ENCODE assay signal across 22 mouse cellular contexts in genomic region chr6:101048431-101048830, GRCm38 (mm10).
DNase-seq lines count a peak whose midpoint lies in the region; ATAC-seq lines count a peak whose summit lies in the region.
"Had no signal": no experiment of that assay in that cellular context is flagged by ENCODE, and none has a peak within 500 bp of the region (broad histone marks: within the 10 kb centered on the region; RNA-seq: fewer than 3 reads in every experiment).

No protein-coding gene starts in this region.

- WGBS in forebrain, embryonic 11.5 days = 68% methylated on average over 1 of the region's 1 CpGs
- 60% methylated on average over 1 of the region's 1 CpGs for WGBS in forebrain, embryonic 15.5 days
- WGBS in neural tube, embryonic 12.5 days = 39% methylated on average over 1 of the region's 1 CpGs
- 50% methylated on average over 1 of the region's 1 CpGs for WGBS in midbrain, embryonic 13.5 days

- no peak for DNase-seq in forebrain, embryonic 11.5 days (ENCODE audit: low spot score)
- DNase-seq in neural tube, embryonic 10.5 days (ENCODE audit: extremely low spot score, low spot score) = no peak
- DNase-seq in retina, embryonic 14.5 days (ENCODE audit: low spot score) = no peak
- DNase-seq in testis, postnatal 14 days (ENCODE audit: low spot score) = no peak
- DNase-seq: cerebellum, adult 2 months; cerebellum, postnatal 36 days; gastrocnemius, postnatal 36 days; heart, postnatal 4 days; kidney, adult 9 months; kidney, postnatal 4 days; layer of hippocampus, adult 9-11 months; lung, adult 18-20 months; lung, postnatal 14 days; thymus, postnatal 36 days had no signal

- no peak overlapping the region for H3K4me2 ChIP-seq in forebrain, embryonic 11.5 days (ENCODE audit: low read depth, low read length, severe bottlenecking)
- H3K4me2 ChIP-seq in forebrain, embryonic 15.5 days (replicated peaks) = no peak overlapping the region
- H3K4me2 ChIP-seq in neural tube, embryonic 12.5 days (replicated peaks) = 0 out of 2 replicates have a peak overlapping the region, but pooled peaks have one; percentile 14
- H3K4me2 ChIP-seq in midbrain, embryonic 13.5 days (replicated peaks) = 0 out of 2 replicates have a peak overlapping the region, but pooled peaks have one; percentile 26
- H3K4me2 ChIP-seq: heart, embryonic 15.5 days; liver, embryonic 11.5 days had no signal

- no peak overlapping the region for H3K4me3 ChIP-seq in forebrain, embryonic 11.5 days (ENCODE audit: low read depth, low read length)
- H3K4me3 ChIP-seq in forebrain, embryonic 15.5 days = no peak overlapping the region
- no peak overlapping the region for H3K4me3 ChIP-seq in neural tube, embryonic 12.5 days
- H3K4me3 ChIP-seq in midbrain, embryonic 13.5 days (replicated peaks) = no peak overlapping the region
- H3K4me3 ChIP-seq: embryonic facial prominence, embryonic 13.5 days; heart, embryonic 15.5 days; left cerebral cortex, adult 2 months had no signal

- H3K36me3 ChIP-seq in forebrain, embryonic 11.5 days (ENCODE audit: control insufficient read depth, insufficient read depth, low read length) = no peaks in the 10 kb centered on the region
- no peaks in the 10 kb centered on the region for H3K36me3 ChIP-seq in forebrain, embryonic 15.5 days
- H3K36me3 ChIP-seq in neural tube, embryonic 12.5 days = no peaks in the 10 kb centered on the region
- no peaks in the 10 kb centered on the region for H3K36me3 ChIP-seq in midbrain, embryonic 13.5 days
- H3K36me3 ChIP-seq: embryonic facial prominence, embryonic 13.5 days; heart, embryonic 15.5 days had no signal

- peaks cover 4% of the 10 kb centered on the region; the same call in 1 of the 2 replicates for H3K4me1 ChIP-seq in forebrain, embryonic 11.5 days (replicated peaks; ENCODE audit: control insufficient read depth, insufficient read depth, low read length)
- peaks cover 7% of the 10 kb centered on the region for H3K4me1 ChIP-seq in forebrain, embryonic 15.5 days
- peaks cover 5% of the 10 kb centered on the region; the same call in 1 of the 2 replicates for H3K4me1 ChIP-seq in neural tube, embryonic 12.5 days
- peaks cover 33% of the 10 kb centered on the region for H3K4me1 ChIP-seq in midbrain, embryonic 13.5 days (replicated peaks)
- H3K4me1 ChIP-seq: heart, embryonic 15.5 days had no signal

- H3K27me3 ChIP-seq in forebrain, embryonic 11.5 days (ENCODE audit: control insufficient read depth, insufficient read depth, low read length) = no peaks in the 10 kb centered on the region
- no peaks in the 10 kb centered on the region for H3K27me3 ChIP-seq in forebrain, embryonic 15.5 days
- H3K27me3 ChIP-seq in neural tube, embryonic 12.5 days (replicated peaks) = no peaks in the 10 kb centered on the region
- H3K27me3 ChIP-seq in midbrain, embryonic 13.5 days = peaks cover 11% of the 10 kb centered on the region; the same call in 1 of the 2 replicates
- H3K27me3 ChIP-seq: embryonic facial prominence, embryonic 13.5 days; heart, embryonic 15.5 days had no signal

- peak overlapping the region; percentile 18; the same call in 1 of the 2 replicates for H3K27ac ChIP-seq in forebrain, embryonic 11.5 days (ENCODE audit: low read depth, low read length)
- no peak overlapping the region for H3K27ac ChIP-seq in forebrain, embryonic 15.5 days (replicated peaks)
- H3K27ac ChIP-seq in neural tube, embryonic 12.5 days = no peak overlapping the region
- peak overlapping the region; percentile 70 for H3K27ac ChIP-seq in midbrain, embryonic 13.5 days
- H3K27ac ChIP-seq: embryonic facial prominence, embryonic 13.5 days; heart, embryonic 15.5 days; left cerebral cortex, adult 2 months; stomach, postnatal 0 days had no signal

- no peaks in the 10 kb centered on the region for H3K9me3 ChIP-seq in forebrain, embryonic 11.5 days (ENCODE audit: control insufficient read depth, low read length)
- H3K9me3 ChIP-seq in forebrain, embryonic 15.5 days = no peaks in the 10 kb centered on the region
- H3K9me3 ChIP-seq in neural tube, embryonic 12.5 days = no peaks in the 10 kb centered on the region
- no peaks in the 10 kb centered on the region for H3K9me3 ChIP-seq in midbrain, embryonic 13.5 days
- H3K9me3 ChIP-seq: embryonic facial prominence, embryonic 13.5 days; heart, embryonic 15.5 days had no signal

- no peak overlapping the region for H3K9ac ChIP-seq in forebrain, embryonic 11.5 days (ENCODE audit: low read length)
- H3K9ac ChIP-seq in forebrain, embryonic 15.5 days (replicated peaks) = no peak overlapping the region
- no peak overlapping the region for H3K9ac ChIP-seq in neural tube, embryonic 12.5 days
- H3K9ac ChIP-seq in midbrain, embryonic 13.5 days (replicated peaks) = no peak overlapping the region
- H3K9ac ChIP-seq: heart, embryonic 15.5 days had no signal

- 0 out of 2 replicates have a peak, but pooled peaks have one; percentile 15 for ATAC-seq in forebrain, embryonic 11.5 days (replicated peaks; ENCODE audit: low FRiP score)
- no peak for ATAC-seq in forebrain, embryonic 15.5 days (replicated peaks)
- no peak for ATAC-seq in neural tube, embryonic 12.5 days (ENCODE audit: low FRiP score, low read depth)
- no peak for ATAC-seq in midbrain, embryonic 13.5 days

Comparison
In these comparisons a context has a peak if more than half of its experiments do, and no peak if none do; other contexts are left out.
1. H3K27ac ChIP-seq: peak in forebrain, embryonic 11.5 days (single experiment) and midbrain, embryonic 13.5 days (single experiment); none in forebrain, embryonic 15.5 days (single experiment) and neural tube, embryonic 12.5 days (single experiment).
2. H3K4me2 ChIP-seq: peak in neural tube, embryonic 12.5 days (single experiment) and midbrain, embryonic 13.5 days (single experiment); none in forebrain, embryonic 11.5 days (single experiment) and forebrain, embryonic 15.5 days (single experiment).